Mouse (Mus musculus): ENCODE measurements around the gene Pitpnm1. TPM values are rescaled to one million over a fixed set of nuclear protein-coding genes. Genes with fewer than 3 reads are reported as not detected.
A peak's percentile ranks its signal among the peaks of the same experiment; 100 is the strongest.

Gene Pitpnm1
- total RNA-seq, 2 experiments from 2014 or later = 2.8 to 5.7 TPM

- no peak for DNase-seq
Measured at GRCm38 (mm10) chr19:4095802-4096201, 4.0 kb upstream of the Pitpnm1 start.

GRCm38 (mm10) chr19:4096642-4097440 lies 3.0 kb upstream of the Pitpnm1 start, which contains the start of gene Cdk2ap2:
Gene Cdk2ap2 (plus strand): TSS chr19:4097182.
- DNase-seq = peak; percentile 100

- no peak for DNase-seq
Measured at GRCm38 (mm10) chr19:4097441-4097825, 2.4 kb upstream of the Pitpnm1 start.

GRCm38 (mm10) chr19:4098426-4098825 lies 1.4 kb upstream of the Pitpnm1 start:
- no peak for DNase-seq

- peak; percentile 89 for DNase-seq
Measured at GRCm38 (mm10) chr19:4099056-4099455, 742 bp upstream of the Pitpnm1 start.

GRCm38 (mm10) chr19:4100718-4101261 lies 992 bp downstream of the Pitpnm1 start:
- DNase-seq = no peak

GRCm38 (mm10) chr19:4101466-4101865 lies 1.7 kb downstream of the Pitpnm1 start:
- no peak for DNase-seq

- DNase-seq = no peak
Measured at GRCm38 (mm10) chr19:4102049-4102448, 2.3 kb downstream of the Pitpnm1 start.

- no peak for DNase-seq
Measured at GRCm38 (mm10) chr19:4102626-4103025, 2.8 kb downstream of the Pitpnm1 start.

GRCm38 (mm10) chr19:4103294-4103693 lies 3.5 kb downstream of the Pitpnm1 start:
- no peak for DNase-seq

GRCm38 (mm10) chr19:4103792-4104191 lies 4.0 kb downstream of the Pitpnm1 start:
- no peak for DNase-seq

GRCm38 (mm10) chr19:4104675-4105194 lies 4.9 kb downstream of the Pitpnm1 start:
- no peak for DNase-seq

- DNase-seq = no peak
Measured at GRCm38 (mm10) chr19:4106654-4107053, 6.9 kb downstream of the Pitpnm1 start.

GRCm38 (mm10) chr19:4108535-4108934 lies 8.7 kb downstream of the Pitpnm1 start:
- DNase-seq = no peak

GRCm38 (mm10) chr19:4112063-4112960 lies 12.5 kb downstream of the Pitpnm1 start:
- DNase-seq = no peak

GRCm38 (mm10) chr19:4113186-4113805 lies 13.5 kb downstream of the Pitpnm1 start:
- peak; percentile 75 for DNase-seq

- no peak for DNase-seq
Measured at GRCm38 (mm10) chr19:4113806-4114230, 14.0 kb downstream of the Pitpnm1 start.

GRCm38 (mm10) chr19:4114551-4114950 lies 14.8 kb downstream of the Pitpnm1 start:
- no peak for DNase-seq

- no peak for DNase-seq
Measured at GRCm38 (mm10) chr19:4115144-4115543, 15.3 kb downstream of the Pitpnm1 start.

GRCm38 (mm10) chr19:4115816-4116215 lies 16.0 kb downstream of the Pitpnm1 start:
- no peak for DNase-seq

- no peak for DNase-seq
Measured at GRCm38 (mm10) chr19:4117006-4117405, 17.2 kb downstream of the Pitpnm1 start.

- no peak for DNase-seq
Measured at GRCm38 (mm10) chr19:4118350-4118749, 18.6 kb downstream of the Pitpnm1 start.
